Mouse (Mus musculus): ENCODE measurements around the gene Dnmt3a. TPM values are rescaled to one million over a fixed set of nuclear protein-coding genes. Genes with fewer than 3 reads are reported as not detected.

The Dnmt3a gene
- total RNA-seq, 2 experiments from 2014 or later = 100 to 124 TPM

DNA sequence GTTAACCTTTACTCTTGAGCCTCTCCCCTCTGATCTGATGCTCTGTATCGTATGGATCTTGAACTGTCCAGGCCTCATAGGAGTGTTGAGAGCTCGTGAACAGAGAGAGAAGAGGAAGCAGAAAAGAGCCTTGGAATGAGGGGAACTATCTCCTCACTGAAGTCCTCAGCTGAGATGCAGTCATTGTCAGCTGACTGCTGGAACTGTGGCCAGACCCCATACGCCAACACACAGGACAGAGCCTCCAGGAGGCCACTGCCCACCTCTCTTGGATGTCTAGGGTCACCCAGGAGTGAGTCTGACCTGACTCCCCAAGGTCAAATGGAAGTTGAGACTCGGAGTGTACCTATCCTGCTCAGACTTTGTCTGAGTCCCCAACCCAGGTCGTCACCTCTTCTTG is 62.3 kb downstream of the Dnmt3a start:
- intact Hi-C loops (cut with DNase I) = no loop called here
- no peak for DNase-seq (ENCODE audit: low spot score in 2 of 2)

GRCm38 (mm10) chr12:3868676-3869458 is 63.1 kb downstream of the Dnmt3a start:
- no peak for DNase-seq (ENCODE audit: low spot score in 2 of 2)
- intact Hi-C loops (cut with DNase I) = no loop called here

- DNase-seq (ENCODE audit: low spot score in 2 of 2) = no peak
- intact Hi-C loops (cut with DNase I) = loop anchor here (5.0 kb wide), 1 partner anchor 63 kb away; the partner anchor contains the start of gene Dnmt3a
Measured at GRCm38 (mm10) chr12:3870024-3870423, 64.2 kb downstream of the Dnmt3a start.

DNA sequence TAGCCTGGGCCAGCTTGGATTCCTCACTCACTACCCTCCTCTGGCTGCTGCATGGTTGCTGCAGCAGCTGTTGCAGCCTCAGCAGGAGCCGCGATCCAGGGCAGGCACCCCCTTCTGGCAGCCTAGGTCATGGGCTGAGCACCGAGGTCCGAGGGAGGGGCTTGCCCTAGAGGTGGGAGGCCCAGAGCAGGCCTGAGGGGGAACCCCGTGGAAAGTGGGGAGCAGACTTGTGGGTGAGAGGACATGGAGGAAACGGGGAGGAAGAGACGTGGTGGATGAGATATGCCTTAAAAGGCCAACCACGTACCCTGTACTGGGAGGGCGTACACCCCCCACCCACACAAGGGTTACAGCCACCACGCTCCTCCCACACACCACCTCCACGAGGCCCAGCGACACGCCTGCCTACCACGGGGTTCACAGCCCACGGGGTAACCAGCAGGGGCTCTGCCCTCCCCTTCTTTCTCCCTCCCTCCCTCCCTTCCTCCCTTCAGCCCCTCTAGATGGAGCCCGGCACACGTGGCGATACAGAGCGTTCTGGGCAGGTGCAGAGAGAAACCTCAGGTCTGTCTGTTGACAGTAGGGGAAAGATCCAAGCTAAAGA is 65.2 kb downstream of the Dnmt3a start:
- intact Hi-C loops (cut with DNase I) = loop anchor here (5.0 kb wide), 1 partner anchor 64 kb away; the partner anchor contains the start of gene Dnmt3a
- DNase-seq (ENCODE audit: low spot score in 2 of 2) = no peak

GRCm38 (mm10) chr12:3871637-3872036 is 65.8 kb downstream of the Dnmt3a start:
- intact Hi-C loops (cut with DNase I) = loop anchor here (5.0 kb wide), 1 partner anchor 64 kb away; the partner anchor contains the start of gene Dnmt3a
- peak; percentile 80 to 81 for DNase-seq (ENCODE audit: low spot score in 2 of 2)

DNA sequence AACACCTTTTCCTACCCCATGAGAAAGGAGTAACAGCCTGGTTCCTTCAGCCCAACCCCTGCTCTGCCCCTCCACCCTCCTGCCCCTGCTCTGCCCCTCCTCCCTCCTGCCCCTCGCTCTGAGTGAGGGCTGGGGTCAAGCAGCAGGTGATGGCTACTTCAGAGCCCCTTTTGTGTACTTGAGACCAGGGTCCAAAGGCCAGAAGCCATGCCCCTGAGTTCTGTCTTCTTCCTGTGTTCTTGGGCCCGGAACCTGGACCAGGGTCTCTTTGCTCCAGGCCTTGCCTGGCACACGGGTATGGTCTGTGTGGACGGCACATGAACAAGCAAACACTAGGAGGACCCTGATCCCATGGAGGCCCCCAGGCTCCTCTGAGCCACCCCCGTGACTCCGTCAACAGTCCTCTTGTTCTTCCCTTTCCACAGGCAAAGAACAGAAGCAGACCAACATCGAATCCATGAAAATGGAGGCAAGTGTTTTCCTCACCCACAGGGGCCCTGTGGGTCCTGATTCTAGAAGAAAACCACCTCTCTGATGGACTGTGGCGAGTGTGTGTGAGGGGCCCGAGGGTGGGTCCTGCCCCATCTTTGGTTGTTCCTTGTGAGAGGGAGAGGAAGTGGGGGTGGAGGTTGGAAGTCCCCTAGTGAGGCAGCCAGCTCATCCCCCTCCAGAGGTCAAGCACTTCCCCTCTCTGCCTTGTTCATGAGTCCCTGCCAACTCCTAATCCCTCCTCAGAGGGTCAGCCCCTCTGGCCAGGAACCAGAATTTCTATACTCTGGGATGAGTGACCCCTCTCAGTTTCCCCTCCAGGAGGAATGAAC is 66.8 kb downstream of the Dnmt3a start:
- intact Hi-C loops (cut with DNase I) = loop anchor here (5.0 kb wide), 1 partner anchor 65 kb away; the partner anchor contains the start of gene Dnmt3a
- DNase-seq (ENCODE audit: low spot score in 2 of 2) = no peak

DNA sequence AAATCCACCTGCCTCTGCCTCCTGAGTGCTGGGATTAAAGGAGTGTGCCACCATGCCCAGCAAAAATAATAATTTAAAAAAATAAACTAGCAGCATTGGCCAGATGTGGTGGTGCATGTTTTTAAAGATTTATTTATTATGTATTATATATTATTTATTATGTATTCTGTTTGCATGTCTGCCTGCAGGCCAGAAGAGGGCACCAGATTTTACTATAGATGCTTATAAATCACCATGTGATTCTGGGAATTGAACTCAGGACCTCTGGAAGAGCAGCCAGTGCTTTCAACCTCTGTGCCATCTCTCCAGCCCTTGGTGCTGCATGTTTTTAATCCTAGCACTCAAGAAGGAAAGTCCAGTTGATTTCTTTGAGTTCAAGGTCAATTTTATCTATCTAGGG is 69.7 kb downstream of the Dnmt3a start:
- intact Hi-C loops (cut with DNase I) = no loop called here
- DNase-seq (ENCODE audit: low spot score in 2 of 2) = no peak

GRCm38 (mm10) chr12:3877376-3877775 is 71.6 kb downstream of the Dnmt3a start:
- intact Hi-C loops (cut with DNase I) = no loop called here
- no peak for DNase-seq (ENCODE audit: low spot score in 2 of 2)

DNA sequence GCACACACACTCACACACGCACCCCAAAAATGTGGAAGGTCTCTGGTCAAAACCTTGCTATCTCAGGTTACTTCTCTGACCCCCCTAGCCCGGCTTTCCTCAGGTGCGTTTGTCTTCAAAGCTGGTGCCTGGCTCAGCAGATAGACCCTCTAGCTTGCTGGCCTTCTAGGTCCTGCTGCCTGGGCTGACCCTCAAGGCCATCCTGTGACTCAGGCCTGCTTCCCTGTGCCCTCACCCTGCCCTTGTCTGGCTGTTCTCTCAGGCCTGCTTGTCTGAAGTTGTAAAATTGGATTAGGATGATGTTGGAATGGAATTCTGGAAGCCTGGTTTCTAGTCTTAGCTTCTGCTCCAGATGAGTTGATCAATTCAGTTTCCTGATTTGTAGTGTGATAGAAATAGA is 75.7 kb downstream of the Dnmt3a start:
- intact Hi-C loops (cut with DNase I) = no loop called here

GRCm38 (mm10) chr12:3884892-3885493 is 79.2 kb downstream of the Dnmt3a start:
- DNase-seq (ENCODE audit: low spot score in 2 of 2) = no peak
- intact Hi-C loops (cut with DNase I) = no loop called here

More for the DNA sequence above, 75.7 kb downstream of the Dnmt3a start:
- no peak for DNase-seq (ENCODE audit: low spot score in 2 of 2)

GRCm38 (mm10) chr12:3886601-3887000 is 80.8 kb downstream of the Dnmt3a start:
- intact Hi-C loops (cut with DNase I) = no loop called here
- DNase-seq (ENCODE audit: low spot score in 2 of 2) = no peak

GRCm38 (mm10) chr12:3887515-3888325 is 81.9 kb downstream of the Dnmt3a start:
- DNase-seq (ENCODE audit: low spot score in 2 of 2) = peak; percentile 72
- intact Hi-C loops (cut with DNase I) = no loop called here

DNA sequence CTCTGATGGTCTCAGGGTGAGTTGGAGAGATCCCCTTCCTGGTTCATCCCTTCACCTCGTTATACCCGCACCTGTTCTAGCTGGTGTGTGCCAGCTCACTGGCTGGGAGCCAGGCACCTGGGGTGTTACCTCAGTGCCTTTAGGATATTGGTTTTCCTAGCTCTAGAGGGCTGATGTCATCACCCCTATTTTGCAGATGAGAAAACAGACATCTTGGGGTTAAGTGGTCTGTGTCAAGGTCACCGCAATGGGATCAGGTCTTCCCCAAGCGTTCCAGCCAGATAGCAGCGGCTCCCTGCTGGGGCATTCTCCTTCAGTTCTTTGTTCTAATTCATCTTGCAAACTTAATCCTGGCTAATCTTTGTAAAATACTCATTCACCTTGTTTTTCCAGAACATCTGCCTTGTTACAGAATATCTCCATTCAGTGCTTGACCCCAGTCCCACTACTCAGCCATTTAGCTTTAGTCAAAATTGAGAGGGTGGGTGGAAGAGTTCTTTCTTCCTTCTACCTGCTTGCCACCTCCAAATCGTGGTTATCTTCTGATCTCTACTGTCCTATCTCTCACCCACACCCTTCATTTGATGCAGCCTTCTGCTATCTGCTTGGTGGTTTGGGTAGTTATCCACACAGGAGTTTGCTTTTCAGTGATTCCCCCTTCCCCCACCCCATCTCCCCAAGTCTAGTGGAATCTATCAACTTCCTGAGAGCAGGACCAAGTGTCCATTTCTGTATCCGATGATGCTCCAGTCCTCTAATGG is 84.2 kb downstream of the Dnmt3a start:
- intact Hi-C loops (cut with DNase I) = no loop called here
- DNase-seq (ENCODE audit: low spot score in 2 of 2) = no peak

- no peak for DNase-seq (ENCODE audit: low spot score in 2 of 2)
- intact Hi-C loops (cut with DNase I) = no loop called here
Measured at GRCm38 (mm10) chr12:3890753-3891751, 85.2 kb downstream of the Dnmt3a start.

- DNase-seq (ENCODE audit: low spot score in 2 of 2) = no peak
- intact Hi-C loops (cut with DNase I) = no loop called here
Measured at GRCm38 (mm10) chr12:3891779-3892239, 86.0 kb downstream of the Dnmt3a start.

DNA sequence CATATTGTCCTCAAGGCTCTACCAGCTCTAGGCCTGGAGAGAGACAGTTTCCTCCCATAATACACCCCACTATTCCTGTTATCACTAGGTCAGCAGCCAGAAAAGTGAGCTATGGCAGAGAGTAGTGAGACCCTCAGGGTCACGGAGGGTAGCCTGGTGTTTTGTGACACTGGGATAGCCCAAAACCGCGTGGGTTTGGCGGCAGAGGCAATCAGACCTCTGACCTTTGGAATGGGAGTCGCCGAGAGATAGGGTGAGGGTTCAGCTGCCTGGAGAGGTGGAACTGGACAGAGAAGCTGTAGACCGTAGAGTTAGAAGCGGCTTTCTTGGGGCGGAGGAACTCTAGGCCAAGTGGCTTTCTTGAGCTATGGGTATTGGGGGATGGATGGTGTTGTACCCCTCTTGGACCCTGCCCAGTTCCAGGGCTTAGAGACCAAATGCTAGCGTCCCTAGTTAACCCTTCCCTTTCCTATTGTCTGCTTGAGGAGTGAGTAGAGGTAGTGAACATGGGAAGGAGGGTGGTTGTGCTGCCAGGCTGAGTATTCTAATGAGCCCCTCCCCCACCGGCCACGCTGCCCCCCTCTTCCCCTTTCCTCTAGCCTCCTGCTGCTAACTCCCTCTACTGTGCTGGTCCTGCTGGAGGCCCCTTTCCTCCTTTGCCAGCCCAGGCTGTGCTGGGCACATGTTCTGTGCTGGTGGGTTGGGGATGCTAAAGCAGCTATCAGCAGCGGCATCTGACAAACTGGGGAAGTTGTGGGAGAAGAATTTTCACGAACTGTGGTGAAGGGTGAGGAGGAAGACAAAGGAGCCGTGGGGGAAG is 86.6 kb downstream of the Dnmt3a start:
- DNase-seq (ENCODE audit: low spot score in 2 of 2) = no peak
- intact Hi-C loops (cut with DNase I) = no loop called here
